Mouse (Mus musculus) left cerebral cortex, postnatal 36 days (tissue): ENCODE measurements around the gene Numa1. TPM values are rescaled to one million over a fixed set of nuclear protein-coding genes. Genes with fewer than 3 reads are reported as not detected.
A peak's percentile ranks its signal among the peaks of the same experiment; 100 is the strongest.
"Not testable (repeated sequence)": the region's sequence is repeated elsewhere in the genome, so short reads cannot be mapped to it uniquely, and the experiment has no call there.

Experiments used
- DNase-seq, 2 experiments: peaks; one replicate each; pipeline ENCODE4 v3.0.0; 2021 to 2022; ENCODE audit warnings: low spot score in 2 of 2, mixed read lengths in 1 of 2
- intact Hi-C: fragments of 180-260 bp; cut with DNase I; formaldehyde crosslinking; loops from one replicate; pipeline ENCODE4 v1.15.1; 2025
- total RNA-seq, 2 experiments: library from RNA; stranded (reverse); gene quantifications; 2 replicates each; pipeline ENCODE4 v1.2.3; 2021

Gene Numa1
- total RNA-seq, 2 experiments from 2014 or later: 79.2 to 102 TPM

DNA sequence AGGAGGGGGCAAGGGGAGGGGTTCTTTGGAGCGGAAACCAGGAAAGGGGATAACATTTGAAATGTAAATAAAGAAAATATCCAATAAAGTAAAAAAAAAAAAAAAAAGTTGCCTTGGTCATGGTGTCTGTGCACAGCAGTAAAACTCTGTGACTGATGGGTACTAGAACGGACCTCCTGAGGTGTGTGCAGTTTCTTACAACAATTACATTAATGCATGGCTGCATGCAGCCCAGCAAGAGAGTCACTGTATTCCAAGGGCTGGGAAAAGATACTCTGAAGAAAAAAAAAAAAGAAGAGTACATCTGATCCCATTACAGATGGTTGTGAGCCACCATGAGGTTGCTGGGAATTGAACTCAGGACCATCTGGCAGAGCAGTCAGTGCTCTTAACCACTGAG, 87.0 kb downstream of the Numa1 start:
- DNase-seq, intact Hi-C loops: not testable (repeated sequence)

- intact Hi-C loops: no loop called here
- peak in 1 of 2 experiments; percentile 51 for DNase-seq
Measured at GRCm38 (mm10) chr7:102023821-102024220, 89.9 kb downstream of the Numa1 start.

DNA sequence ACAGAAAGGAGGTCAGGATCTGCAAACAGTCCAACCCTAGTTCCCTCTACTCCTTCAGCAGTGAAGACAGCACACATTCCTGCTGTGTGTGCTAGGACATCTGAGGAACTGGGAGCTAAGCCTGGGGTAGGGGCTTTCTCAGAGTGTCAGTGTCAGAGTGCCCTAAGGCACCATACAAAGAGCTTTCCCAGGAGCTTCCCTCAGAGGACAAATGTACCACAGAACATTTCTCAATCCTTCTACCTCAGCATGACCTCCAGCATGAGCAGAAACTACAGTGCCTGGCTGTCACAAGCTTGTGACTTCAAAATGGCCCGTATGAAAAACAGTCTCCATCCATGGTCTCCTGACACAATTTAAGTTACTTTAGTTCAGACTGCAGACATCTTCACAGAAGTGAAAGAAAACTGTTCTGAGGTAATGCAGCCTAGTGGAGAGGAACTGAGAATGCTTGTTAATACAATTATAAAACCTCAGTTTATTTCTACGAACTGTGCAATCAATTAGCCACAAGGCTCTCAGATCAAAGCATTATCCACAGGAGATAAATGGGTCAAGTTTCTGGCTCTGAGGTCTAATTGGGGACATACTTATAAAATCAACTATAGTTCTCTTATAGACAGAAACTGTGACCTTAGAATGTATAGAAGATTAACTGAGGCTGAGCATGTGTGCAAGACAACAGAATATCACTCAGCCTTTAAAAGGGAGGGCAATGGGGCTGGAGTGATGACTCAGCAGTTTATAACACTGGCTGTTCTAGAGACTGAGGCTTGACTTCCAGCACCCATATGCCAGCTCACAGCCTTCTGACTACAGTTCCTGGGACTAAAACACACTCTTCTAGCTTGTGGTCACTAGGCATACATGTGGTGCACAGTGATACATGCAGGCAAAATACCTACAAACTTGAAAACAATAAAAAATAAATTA, 91.5 kb downstream of the Numa1 start:
- intact Hi-C loops: no loop called here
- no peak for DNase-seq

DNA sequence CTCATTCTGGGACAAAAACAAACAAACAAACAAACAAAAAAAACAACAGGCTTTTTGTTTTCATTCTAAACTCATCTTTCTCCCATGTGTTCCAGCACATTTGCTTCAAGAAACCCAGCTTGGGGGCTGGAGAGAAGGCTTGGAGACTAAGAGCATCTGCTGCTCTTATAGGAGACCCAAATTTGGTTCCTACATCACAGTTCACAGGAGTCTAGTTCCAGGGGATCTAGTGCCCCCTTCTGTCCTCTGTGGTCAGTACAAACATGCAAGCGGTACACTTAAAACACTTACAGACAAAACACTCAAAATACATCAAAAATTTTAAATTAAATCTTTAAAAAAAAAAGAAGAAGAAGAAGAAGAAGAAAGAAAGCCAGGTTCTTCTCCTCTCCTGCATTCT, 101.0 kb downstream of the Numa1 start:
- intact Hi-C loops: no loop called here
- no peak for DNase-seq

DNA sequence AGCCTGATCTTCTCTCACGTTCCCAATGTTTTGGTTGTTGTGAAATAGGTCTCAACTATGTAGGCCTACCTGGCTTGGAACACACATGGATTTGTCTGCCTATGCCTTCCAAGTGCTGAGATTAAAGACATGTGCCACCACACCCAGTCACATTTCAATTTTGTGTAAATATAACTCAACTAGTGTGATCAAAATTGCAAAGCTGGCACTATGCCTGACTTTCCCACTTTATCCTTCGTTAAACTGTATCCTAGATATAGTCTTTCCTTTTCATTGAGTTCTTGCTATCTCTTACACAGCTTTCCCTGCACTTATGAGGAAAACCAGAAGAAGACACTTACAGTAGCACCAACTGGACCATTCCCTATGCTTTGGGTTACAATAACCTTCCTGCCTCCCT, 101.6 kb downstream of the Numa1 start:
- intact Hi-C loops: no loop called here
- DNase-seq: no peak

DNA sequence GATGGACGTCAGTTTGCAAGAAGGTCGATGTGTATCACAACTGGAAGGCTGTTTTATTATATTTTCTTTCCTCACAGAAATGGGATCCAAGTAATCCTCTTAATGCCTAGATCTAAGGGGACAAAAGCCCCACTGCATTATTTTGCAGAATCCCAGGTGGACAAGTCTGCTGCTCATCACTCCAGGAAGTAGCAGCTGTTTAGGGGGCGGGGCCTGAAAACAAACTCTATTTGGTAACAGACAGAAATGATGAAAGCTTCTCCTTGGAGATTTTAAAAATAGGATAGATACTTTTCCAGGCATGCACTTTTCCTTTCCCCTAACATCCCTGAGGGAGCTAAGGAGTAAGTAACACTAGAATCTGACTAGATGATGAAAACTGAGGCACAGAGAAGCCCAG, 103.4 kb downstream of the Numa1 start:
- intact Hi-C loops: no loop called here
- no peak for DNase-seq

DNA sequence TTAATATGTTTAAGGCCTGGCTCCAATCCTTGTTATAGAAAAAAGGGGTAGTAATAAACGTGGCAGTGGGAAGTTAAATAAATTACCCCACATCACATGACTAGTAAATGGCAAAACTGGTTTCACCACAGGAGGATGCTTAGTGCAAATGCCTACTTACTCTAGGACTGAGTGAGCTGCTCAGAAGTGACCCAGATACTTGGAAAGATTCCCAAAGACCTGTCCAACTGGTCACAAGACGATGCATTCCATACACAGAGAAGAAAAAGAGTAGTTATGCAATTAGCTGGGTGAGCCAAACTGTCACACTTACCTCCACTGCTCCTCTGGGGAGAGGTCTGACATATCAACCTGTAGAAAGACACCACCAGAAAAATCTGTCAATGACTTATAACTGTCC, 108.4 kb downstream of the Numa1 start:
- intact Hi-C loops: no loop called here

DNA sequence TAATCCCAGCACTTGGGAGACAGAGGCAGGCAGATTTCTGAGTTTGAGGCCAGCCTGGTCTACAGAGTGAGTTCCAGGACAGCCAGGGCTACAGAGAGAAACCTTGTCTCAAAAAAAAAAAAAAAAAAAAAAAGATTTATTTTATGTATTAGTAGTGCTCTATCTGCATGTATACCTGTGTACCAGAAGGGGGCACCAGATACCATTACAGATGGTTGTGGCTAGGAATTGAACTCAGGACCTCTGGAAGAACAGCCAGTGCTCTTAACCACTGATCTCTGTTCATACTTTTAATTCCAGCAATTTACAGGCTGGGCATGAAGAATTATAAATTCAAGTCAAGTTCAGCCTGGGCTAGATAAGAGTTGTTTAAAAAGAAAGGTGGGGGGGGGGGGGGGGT, 114.6 kb downstream of the Numa1 start:
- DNase-seq, intact Hi-C loops: not testable (repeated sequence)

More for the DNA sequence above, 108.4 kb downstream of the Numa1 start:
- no peak for DNase-seq

- intact Hi-C loops: no loop called here
- no peak for DNase-seq
Measured at GRCm38 (mm10) chr7:102061353-102061752, 127.4 kb downstream of the Numa1 start.

DNA sequence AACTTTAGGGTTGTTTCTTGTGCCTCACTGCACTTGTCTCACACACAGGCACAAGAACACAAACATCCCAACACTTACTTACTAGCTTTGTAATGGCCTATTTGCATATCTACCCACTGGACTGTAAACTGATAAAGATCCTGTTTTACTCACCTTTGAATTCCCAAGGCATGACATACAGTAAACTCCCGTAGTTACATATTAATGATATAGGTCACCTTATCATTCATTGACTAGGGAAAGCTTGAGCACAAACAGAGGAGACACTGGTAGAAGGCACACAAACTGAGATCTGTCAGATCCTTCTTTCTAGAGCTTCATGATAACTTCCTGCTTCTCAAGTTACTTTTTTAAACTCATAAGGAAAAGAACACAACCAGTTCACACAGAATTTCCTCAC, 128.3 kb downstream of the Numa1 start:
- DNase-seq: no peak
- intact Hi-C loops: no loop called here

DNA sequence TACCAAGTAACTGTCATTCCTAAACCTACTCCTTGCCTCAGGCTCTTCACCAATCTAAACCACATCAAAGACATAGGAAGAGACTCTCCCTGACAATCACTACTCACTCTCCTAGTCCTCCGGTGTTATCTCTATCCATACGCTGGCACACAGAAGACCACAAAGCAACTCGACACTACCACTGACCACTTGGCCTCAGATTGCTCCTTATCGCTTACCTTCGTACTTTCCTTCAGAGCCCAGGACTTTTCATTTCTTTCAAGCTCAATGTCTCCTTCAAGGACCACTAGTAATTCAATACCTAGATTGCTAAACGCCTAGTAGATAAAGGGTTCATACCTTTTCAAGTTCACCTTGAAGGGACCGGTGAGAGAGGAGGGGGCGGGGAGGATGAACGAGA, 130.0 kb downstream of the Numa1 start:
- intact Hi-C loops: no loop called here

More for the DNA sequence above, 130.0 kb downstream of the Numa1 start:
- no peak for DNase-seq

Other genes starting within 250 kb of the Numa1 start
- not detected for gene Phox2a, start 115.8 kb upstream of the Numa1 start, total RNA-seq
- 10 to 100 TPM; 33.2 to 37.5 TPM for gene Inppl1, start 95.9 kb upstream of the Numa1 start, total RNA-seq
- gene Folr2, start 76.9 kb upstream of the Numa1 start, total RNA-seq: under 1 TPM in 1 of 2 experiments, not detected in 1; 0.39 TPM
- 10 to 100 TPM; 31.0 to 31.7 TPM for gene Anapc15, start 70.4 kb upstream of the Numa1 start, total RNA-seq
- 1 to 10 TPM; 1.0 to 1.2 TPM for gene Folr1, start 63.3 kb upstream of the Numa1 start, total RNA-seq
- gene Lamtor1, start 28.2 kb upstream of the Numa1 start, total RNA-seq: 100 to 1,000 TPM in 1 of 2 experiments, 10 to 100 TPM in 1; 98.0 to 105 TPM
- under 1 TPM in 1 of 2 experiments, not detected in 1; 0.18 TPM for gene Tomt, start 27.8 kb upstream of the Numa1 start, total RNA-seq
- gene Lrrc51, start 216 bp upstream of the Numa1 start, total RNA-seq: 1 to 10 TPM; 5.2 to 5.3 TPM
- gene Il18bp, start 84.6 kb downstream of the Numa1 start, total RNA-seq: 10 to 100 TPM in 1 of 2 experiments, 1 to 10 TPM in 1; 3.7 to 10.6 TPM
- 10 to 100 TPM; 40.2 to 48.5 TPM for gene Rnf121, start 131.4 kb downstream of the Numa1 start, total RNA-seq
- gene Xndc1, start 131.4 kb downstream of the Numa1 start, total RNA-seq: 10 to 100 TPM; 19.9 to 32.1 TPM
- gene Xntrpc, start 131.6 kb downstream of the Numa1 start, total RNA-seq: 1 to 10 TPM; 1.2 TPM
- gene Trpc2, start 149.0 kb downstream of the Numa1 start, total RNA-seq: 1 to 10 TPM in 1 of 2 experiments, under 1 TPM in 1; 0.27 to 2.3 TPM
- not detected for gene Art1, start 167.6 kb downstream of the Numa1 start, total RNA-seq
- gene Art5, start 175.4 kb downstream of the Numa1 start, total RNA-seq: not detected
- under 1 TPM; 0.45 to 0.52 TPM for gene Chrna10, start 182.7 kb downstream of the Numa1 start, total RNA-seq